Mouse (Mus musculus): ENCODE results near the gene Asic2. TPM values are rescaled to one million over a fixed set of nuclear protein-coding genes. Genes with fewer than 3 reads are reported as not detected.

The Asic2 gene
- total and polyA plus RNA-seq, 2 experiments from 2014 or later, result 19.8 to 60.2 TPM

- no peak overlapping the region for H3K27ac ChIP-seq (ENCODE audit: low read depth, low read length)
- H3K27me3 ChIP-seq (ENCODE audit: insufficient read depth, low read length), result no peaks in the 10 kb centered on the region
- H3K36me3 ChIP-seq (ENCODE audit: insufficient read depth, low read length), result no peaks in the 10 kb centered on the region
- TF ChIP-seq CTCF (IDR thresholded peaks at IDR 0.05), result no peak
- no peaks in the 10 kb centered on the region for H3K9me3 ChIP-seq (ENCODE audit: low read length)
- H3K4me2 ChIP-seq (ENCODE audit: low read depth, low read length, poor library complexity, severe bottlenecking), result no peak overlapping the region
- DNase-seq (ENCODE audit: low spot score) (no peak), ATAC-seq (ENCODE audit: low FRiP score) (no peak)
- H3K4me3 ChIP-seq (ENCODE audit: low read depth, low read length), result no peak overlapping the region
- 0 out of 2 replicates have a peak, but pooled peaks cover 2% of the 10 kb centered on the region for H3K4me1 ChIP-seq (ENCODE audit: insufficient read depth, low read length)
- H3K9ac ChIP-seq (replicated peaks; ENCODE audit: low read length, poor library complexity, severe bottlenecking), result no peak overlapping the region
- WGBS, result 86% methylated on average over 4 of the region's 4 CpGs
Observed at GRCm38 (mm10) chr11:81913071-81913470, 55.2 kb downstream of the Asic2 start.

GRCm38 (mm10) chr11:81909397-81909894 is 58.8 kb downstream of the Asic2 start:
- no peak for TF ChIP-seq CTCF (IDR thresholded peaks at IDR 0.05)
- ATAC-seq (ENCODE audit: low FRiP score) (no peak), DNase-seq (ENCODE audit: low spot score) (no peak)
- H3K4me3 ChIP-seq (ENCODE audit: low read depth, low read length), result no peak overlapping the region
- no peak overlapping the region for H3K4me2 ChIP-seq (ENCODE audit: low read depth, low read length, poor library complexity, severe bottlenecking)
- 81% methylated on average over 5 of the region's 5 CpGs for WGBS
- no peaks in the 10 kb centered on the region for H3K36me3 ChIP-seq (ENCODE audit: insufficient read depth, low read length)
- H3K27ac ChIP-seq (ENCODE audit: low read depth, low read length), result no peak overlapping the region
- H3K4me1 ChIP-seq (ENCODE audit: insufficient read depth, low read length), result no peaks in the 10 kb centered on the region
- H3K9ac ChIP-seq (replicated peaks; ENCODE audit: low read length, poor library complexity, severe bottlenecking), result no peak overlapping the region
- no peaks in the 10 kb centered on the region for H3K9me3 ChIP-seq (ENCODE audit: low read length)
- no peaks in the 10 kb centered on the region for H3K27me3 ChIP-seq (ENCODE audit: insufficient read depth, low read length)

GRCm38 (mm10) chr11:81908760-81909159 is 59.5 kb downstream of the Asic2 start:
- no peak for ATAC-seq (ENCODE audit: low FRiP score)
- Histone ChIP-seq H3K27ac (ENCODE audit: low read depth, low read length) (no peak overlapping the region), H3K4me2 (ENCODE audit: low read depth, low read length, poor library complexity, severe bottlenecking) (no peak overlapping the region), H3K4me1 (ENCODE audit: insufficient read depth, low read length) (no peaks in the 10 kb centered on the region), H3K27me3 (ENCODE audit: insufficient read depth, low read length) (no peaks in the 10 kb centered on the region), H3K9ac (replicated peaks; ENCODE audit: low read length, poor library complexity, severe bottlenecking) (no peak overlapping the region), H3K4me3 (ENCODE audit: low read depth, low read length) (no peak overlapping the region), H3K9me3 (ENCODE audit: low read length) (no peaks in the 10 kb centered on the region), H3K36me3 (ENCODE audit: insufficient read depth, low read length) (no peaks in the 10 kb centered on the region)
- no peak for TF ChIP-seq CTCF (IDR thresholded peaks at IDR 0.05)
- no peak for DNase-seq (ENCODE audit: low spot score)
- WGBS, result 97% methylated on average over 1 of the region's 1 CpGs

GRCm38 (mm10) chr11:81902318-81902717 is 65.9 kb downstream of the Asic2 start:
- Histone ChIP-seq H3K27me3 (ENCODE audit: insufficient read depth, low read length) (no peaks in the 10 kb centered on the region), H3K4me2 (ENCODE audit: low read depth, low read length, poor library complexity, severe bottlenecking) (no peak overlapping the region), H3K4me1 (ENCODE audit: insufficient read depth, low read length) (peaks cover 7% of the 10 kb centered on the region; the same call in 1 of the 2 replicates), H3K9ac (replicated peaks; ENCODE audit: low read length, poor library complexity, severe bottlenecking) (no peak overlapping the region), H3K27ac (ENCODE audit: low read depth, low read length) (no peak overlapping the region), H3K36me3 (ENCODE audit: insufficient read depth, low read length) (no peaks in the 10 kb centered on the region), H3K9me3 (ENCODE audit: low read length) (no peaks in the 10 kb centered on the region), H3K4me3 (ENCODE audit: low read depth, low read length) (no peak overlapping the region)
- ATAC-seq (ENCODE audit: low FRiP score) (no peak), DNase-seq (ENCODE audit: low spot score) (no peak)
- TF ChIP-seq CTCF (IDR thresholded peaks at IDR 0.05), result no peak

GRCm38 (mm10) chr11:81897547-81898354 is 70.5 kb downstream of the Asic2 start:
- H3K27ac ChIP-seq (ENCODE audit: low read depth, low read length), result peak overlapping the region; percentile 62
- peak; percentile 63; the same call in 1 of the 2 replicates for ATAC-seq (ENCODE audit: low FRiP score)
- no peak overlapping the region for H3K4me3 ChIP-seq (ENCODE audit: low read depth, low read length)
- H3K4me2 ChIP-seq (ENCODE audit: low read depth, low read length, poor library complexity, severe bottlenecking), result 0 out of 2 replicates have a peak overlapping the region, but pooled peaks have one; percentile 12
- DNase-seq (ENCODE audit: low spot score), result peak; percentile 80
- no peaks in the 10 kb centered on the region for H3K9me3 ChIP-seq (ENCODE audit: low read length)
- TF ChIP-seq CTCF (IDR thresholded peaks at IDR 0.05), result no peak
- H3K36me3 ChIP-seq (ENCODE audit: insufficient read depth, low read length), result no peaks in the 10 kb centered on the region
- no peak overlapping the region for H3K9ac ChIP-seq (replicated peaks; ENCODE audit: low read length, poor library complexity, severe bottlenecking)
- H3K4me1 ChIP-seq (ENCODE audit: insufficient read depth, low read length), result peaks cover 9% of the 10 kb centered on the region; the same call in 1 of the 2 replicates
- under 1% methylated on average over 8 of the region's 8 CpGs for WGBS
- H3K27me3 ChIP-seq (ENCODE audit: insufficient read depth, low read length), result no peaks in the 10 kb centered on the region

- Histone ChIP-seq H3K4me1 (ENCODE audit: insufficient read depth, low read length) (peaks cover 9% of the 10 kb centered on the region; the same call in 1 of the 2 replicates), H3K27ac (ENCODE audit: low read depth, low read length) (no peak overlapping the region), H3K4me2 (ENCODE audit: low read depth, low read length, poor library complexity, severe bottlenecking) (no peak overlapping the region), H3K27me3 (ENCODE audit: insufficient read depth, low read length) (no peaks in the 10 kb centered on the region), H3K9ac (replicated peaks; ENCODE audit: low read length, poor library complexity, severe bottlenecking) (no peak overlapping the region), H3K4me3 (ENCODE audit: low read depth, low read length) (no peak overlapping the region), H3K9me3 (ENCODE audit: low read length) (no peaks in the 10 kb centered on the region), H3K36me3 (ENCODE audit: insufficient read depth, low read length) (no peaks in the 10 kb centered on the region)
- no peak for TF ChIP-seq CTCF (IDR thresholded peaks at IDR 0.05)
- no peak for ATAC-seq (ENCODE audit: low FRiP score)
- 90% methylated on average over 6 of the region's 6 CpGs for WGBS
- DNase-seq (ENCODE audit: low spot score), result no peak
Observed at GRCm38 (mm10) chr11:81896511-81896910, 71.7 kb downstream of the Asic2 start.

Data from midbrain, postnatal 0 days (tissue).